Mouse (Mus musculus): ENCODE measurements around the gene Fndc3b. TPM values are rescaled to one million over a fixed set of nuclear protein-coding genes. Genes with fewer than 3 reads are reported as not detected.

Gene Fndc3b
- polyA plus RNA-seq (2014; fragmentation: Nextera tagmentation; extraction: Ambion mirVana) = 4.7 and 6.9 TPM in 2 replicates

- H3K4me3 ChIP-seq (ENCODE audit: low read depth, low read length) = peak within 1 kb of the TSS; percentile 82
- H3K36me3 ChIP-seq (ENCODE audit: control insufficient read depth, insufficient read depth, low read length) = no peaks in the 10 kb centered on the region
- H3K27me3 ChIP-seq (replicated peaks; ENCODE audit: control insufficient read depth, insufficient read depth, low read length) = no peaks in the 10 kb centered on the region
- DNase-seq (ENCODE audit: low spot score) (peak; percentile 98), ATAC-seq (peak; percentile 96)
- H3K27ac ChIP-seq (ENCODE audit: low read depth, low read length) = peak within 1 kb of the TSS; percentile 90
- peaks cover 12% of the 10 kb centered on the region for H3K4me1 ChIP-seq (ENCODE audit: control insufficient read depth, insufficient read depth, low read length)
- H3K4me2 ChIP-seq (ENCODE audit: low read length) = peak within 1 kb of the TSS; percentile 72
- peak within 1 kb of the TSS; percentile 81 for H3K9ac ChIP-seq (ENCODE audit: low read length)
- WGBS = under 1% methylated on average over 89 of the region's 90 CpGs
- no peaks in the 10 kb centered on the region for H3K9me3 ChIP-seq (replicated peaks; ENCODE audit: control insufficient read depth, low read length)
Observed at GRCm38 (mm10) chr3:27710648-27711428, at the start of gene Fndc3b. Gene Fndc3b (minus strand): TSS chr3:27711307.

DNA sequence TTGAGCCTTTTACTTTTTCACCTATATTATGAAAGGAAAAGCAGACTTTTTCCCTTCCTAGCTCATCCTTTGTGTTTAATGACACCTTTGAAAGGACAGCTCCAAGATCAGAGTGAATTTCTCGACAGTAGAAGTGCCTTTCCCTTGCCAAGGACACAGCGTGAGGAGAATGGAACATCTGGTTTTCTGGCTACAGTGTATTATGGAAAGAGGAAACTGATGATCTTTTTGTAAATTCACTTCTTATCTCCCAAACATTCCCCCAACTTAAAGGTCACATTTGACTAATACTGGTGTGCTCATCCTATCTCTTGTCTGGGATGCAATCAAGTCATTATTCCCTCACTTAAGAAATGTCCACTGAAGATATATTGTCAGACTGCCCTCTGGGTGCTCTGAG, 49.2 kb upstream of the Fndc3b start:
- no peak overlapping the region for H3K9ac ChIP-seq (ENCODE audit: low read length)
- no peak for DNase-seq (ENCODE audit: low spot score)
- no peak overlapping the region for H3K4me2 ChIP-seq (ENCODE audit: low read length)
- WGBS = 82% methylated on average over 2 of the region's 2 CpGs
- H3K27me3 ChIP-seq (replicated peaks; ENCODE audit: control insufficient read depth, insufficient read depth, low read length) = no peaks in the 10 kb centered on the region
- H3K4me3 ChIP-seq (ENCODE audit: low read depth, low read length) = no peak overlapping the region
- H3K36me3 ChIP-seq (ENCODE audit: control insufficient read depth, insufficient read depth, low read length) = no peaks in the 10 kb centered on the region
- no peaks in the 10 kb centered on the region for H3K4me1 ChIP-seq (ENCODE audit: control insufficient read depth, insufficient read depth, low read length)
- H3K27ac ChIP-seq (ENCODE audit: low read depth, low read length) = no peak overlapping the region
- no peaks in the 10 kb centered on the region for H3K9me3 ChIP-seq (replicated peaks; ENCODE audit: control insufficient read depth, low read length)
- ATAC-seq = no peak

DNA sequence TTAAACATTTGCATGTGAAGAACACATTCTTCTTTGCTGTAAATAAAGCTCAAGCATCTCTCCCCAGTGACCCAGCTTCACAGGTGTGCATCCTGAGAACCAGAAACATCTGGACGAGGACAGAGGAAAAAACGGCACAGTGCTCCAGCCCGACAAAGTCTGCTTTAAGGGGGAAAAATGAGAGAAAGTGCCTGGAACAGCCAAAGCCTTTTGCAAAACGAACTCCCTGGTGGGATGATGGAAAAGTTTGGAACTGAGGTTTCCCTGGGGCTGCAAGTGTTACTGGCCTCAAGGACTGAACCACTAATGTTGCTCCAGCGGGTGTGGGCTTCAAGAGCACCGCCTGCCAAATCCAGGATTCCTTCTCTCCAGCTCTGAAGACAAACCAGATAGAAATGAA, 47.9 kb upstream of the Fndc3b start:
- Histone ChIP-seq H3K9ac (ENCODE audit: low read length) (no peak overlapping the region), H3K36me3 (ENCODE audit: control insufficient read depth, insufficient read depth, low read length) (no peaks in the 10 kb centered on the region), H3K27ac (ENCODE audit: low read depth, low read length) (no peak overlapping the region), H3K4me2 (ENCODE audit: low read length) (no peak overlapping the region), H3K9me3 (replicated peaks; ENCODE audit: control insufficient read depth, low read length) (no peaks in the 10 kb centered on the region), H3K27me3 (replicated peaks; ENCODE audit: control insufficient read depth, insufficient read depth, low read length) (no peaks in the 10 kb centered on the region), H3K4me3 (ENCODE audit: low read depth, low read length) (no peak overlapping the region), H3K4me1 (ENCODE audit: control insufficient read depth, insufficient read depth, low read length) (no peaks in the 10 kb centered on the region)
- DNase-seq (ENCODE audit: low spot score) = no peak
- WGBS = 56% methylated on average over 6 of the region's 6 CpGs
- ATAC-seq = no peak

DNA sequence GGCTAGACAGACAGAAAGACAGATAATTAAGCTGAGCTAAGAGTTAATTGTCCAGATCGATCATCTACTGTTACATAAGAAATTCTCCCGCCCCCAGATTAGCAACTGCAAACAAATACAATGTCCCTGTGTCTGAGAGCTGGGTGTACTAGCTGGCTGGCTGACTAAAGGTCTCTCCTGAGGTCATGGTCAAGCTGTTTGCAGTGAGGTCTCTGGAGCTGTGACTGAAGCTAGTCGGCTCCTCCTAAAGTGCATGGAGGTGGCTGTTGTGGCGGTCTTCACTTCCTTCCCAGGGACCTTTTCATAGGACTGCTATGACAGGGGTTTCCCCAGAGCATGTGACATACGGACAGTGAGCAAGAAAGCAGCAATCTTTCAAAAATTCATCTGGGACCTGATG, 40.5 kb upstream of the Fndc3b start:
- H3K27ac ChIP-seq (ENCODE audit: low read depth, low read length) = no peak overlapping the region
- no peaks in the 10 kb centered on the region for H3K36me3 ChIP-seq (ENCODE audit: control insufficient read depth, insufficient read depth, low read length)
- H3K4me2 ChIP-seq (ENCODE audit: low read length) = no peak overlapping the region
- H3K9ac ChIP-seq (ENCODE audit: low read length) = no peak overlapping the region
- H3K4me3 ChIP-seq (ENCODE audit: low read depth, low read length) = no peak overlapping the region
- H3K27me3 ChIP-seq (replicated peaks; ENCODE audit: control insufficient read depth, insufficient read depth, low read length) = no peaks in the 10 kb centered on the region
- H3K9me3 ChIP-seq (replicated peaks; ENCODE audit: control insufficient read depth, low read length) = no peaks in the 10 kb centered on the region
- no peaks in the 10 kb centered on the region for H3K4me1 ChIP-seq (ENCODE audit: control insufficient read depth, insufficient read depth, low read length)
- 72% methylated on average over 5 of the region's 5 CpGs for WGBS
- no peak for DNase-seq (ENCODE audit: low spot score)
- no peak for ATAC-seq

GRCm38 (mm10) chr3:27751156-27751555, 40.0 kb upstream of the Fndc3b start:
- ATAC-seq = no peak
- 89% methylated on average over 5 of the region's 5 CpGs for WGBS
- no peak for DNase-seq (ENCODE audit: low spot score)
- Histone ChIP-seq H3K36me3 (ENCODE audit: control insufficient read depth, insufficient read depth, low read length) (no peaks in the 10 kb centered on the region), H3K4me1 (ENCODE audit: control insufficient read depth, insufficient read depth, low read length) (no peaks in the 10 kb centered on the region), H3K27me3 (replicated peaks; ENCODE audit: control insufficient read depth, insufficient read depth, low read length) (no peaks in the 10 kb centered on the region), H3K9me3 (replicated peaks; ENCODE audit: control insufficient read depth, low read length) (no peaks in the 10 kb centered on the region), H3K4me2 (ENCODE audit: low read length) (no peak overlapping the region), H3K9ac (ENCODE audit: low read length) (no peak overlapping the region), H3K27ac (ENCODE audit: low read depth, low read length) (no peak overlapping the region), H3K4me3 (ENCODE audit: low read depth, low read length) (no peak overlapping the region)

GRCm38 (mm10) chr3:27745651-27746050, 34.5 kb upstream of the Fndc3b start:
- no peak overlapping the region for H3K27ac ChIP-seq (ENCODE audit: low read depth, low read length)
- H3K9me3 ChIP-seq (replicated peaks; ENCODE audit: control insufficient read depth, low read length) = no peaks in the 10 kb centered on the region
- no peaks in the 10 kb centered on the region for H3K36me3 ChIP-seq (ENCODE audit: control insufficient read depth, insufficient read depth, low read length)
- DNase-seq (ENCODE audit: low spot score) (no peak), ATAC-seq (no peak)
- no peak overlapping the region for H3K4me2 ChIP-seq (ENCODE audit: low read length)
- no peaks in the 10 kb centered on the region for H3K27me3 ChIP-seq (replicated peaks; ENCODE audit: control insufficient read depth, insufficient read depth, low read length)
- no peak overlapping the region for H3K9ac ChIP-seq (ENCODE audit: low read length)
- no peak overlapping the region for H3K4me3 ChIP-seq (ENCODE audit: low read depth, low read length)
- WGBS = 95% methylated on average over 9 of the region's 9 CpGs
- H3K4me1 ChIP-seq (ENCODE audit: control insufficient read depth, insufficient read depth, low read length) = no peaks in the 10 kb centered on the region

- H3K36me3 ChIP-seq (ENCODE audit: control insufficient read depth, insufficient read depth, low read length) = no peaks in the 10 kb centered on the region
- no peaks in the 10 kb centered on the region for H3K9me3 ChIP-seq (replicated peaks; ENCODE audit: control insufficient read depth, low read length)
- no peak overlapping the region for H3K9ac ChIP-seq (ENCODE audit: low read length)
- ATAC-seq = no peak
- no peaks in the 10 kb centered on the region for H3K27me3 ChIP-seq (replicated peaks; ENCODE audit: control insufficient read depth, insufficient read depth, low read length)
- no peak for DNase-seq (ENCODE audit: low spot score)
- no peak overlapping the region for H3K4me3 ChIP-seq (ENCODE audit: low read depth, low read length)
- H3K4me2 ChIP-seq (ENCODE audit: low read length) = no peak overlapping the region
- H3K27ac ChIP-seq (ENCODE audit: low read depth, low read length) = no peak overlapping the region
- WGBS = 49% methylated on average over 7 of the region's 7 CpGs
- no peaks in the 10 kb centered on the region for H3K4me1 ChIP-seq (ENCODE audit: control insufficient read depth, insufficient read depth, low read length)
Observed at GRCm38 (mm10) chr3:27744754-27745153, 33.6 kb upstream of the Fndc3b start.

DNA sequence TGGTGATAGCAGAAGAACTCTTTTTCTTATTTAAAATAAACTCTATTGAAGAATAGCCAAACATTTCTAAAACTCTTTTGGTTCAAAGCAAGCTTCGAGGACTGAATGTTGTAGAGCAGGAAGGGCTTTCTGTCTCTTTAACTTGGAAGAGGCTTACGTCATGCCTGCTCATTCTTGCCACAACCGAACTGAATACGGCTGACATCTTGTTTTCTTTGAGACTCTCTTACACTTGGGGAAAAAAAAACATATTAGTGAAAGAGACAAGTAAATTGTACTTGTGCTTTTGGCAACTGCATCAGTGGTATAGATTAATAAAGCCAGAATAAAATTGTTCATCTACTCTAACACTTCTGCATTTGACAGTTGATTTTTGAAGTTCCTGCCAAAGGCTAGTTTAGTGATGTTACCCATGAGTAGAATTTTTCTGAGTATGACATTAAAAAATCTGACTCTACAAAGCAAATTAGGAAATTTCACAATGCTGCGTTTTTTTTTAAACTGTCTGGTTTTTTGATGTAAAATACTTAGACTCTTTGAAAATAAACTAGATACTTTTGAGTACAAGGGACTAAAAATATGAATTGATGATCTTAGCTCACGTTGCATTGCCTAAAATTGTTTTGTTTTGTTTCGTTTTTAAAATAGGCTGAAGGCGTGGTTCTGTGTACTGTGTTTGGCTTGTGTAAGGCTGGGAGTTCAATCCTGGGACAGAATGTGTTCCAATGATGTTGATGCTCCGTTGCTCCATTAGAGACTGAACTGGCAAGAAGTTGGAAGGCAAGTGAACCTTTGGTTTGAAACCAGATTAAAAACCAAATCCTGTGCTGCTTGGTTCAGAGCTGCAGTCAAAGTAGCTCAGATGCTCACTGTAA, 32.4 kb upstream of the Fndc3b start:
- Histone ChIP-seq H3K9me3 (replicated peaks; ENCODE audit: control insufficient read depth, low read length) (no peaks in the 10 kb centered on the region), H3K27ac (ENCODE audit: low read depth, low read length) (no peak overlapping the region), H3K36me3 (ENCODE audit: control insufficient read depth, insufficient read depth, low read length) (no peaks in the 10 kb centered on the region), H3K4me2 (ENCODE audit: low read length) (no peak overlapping the region), H3K4me3 (ENCODE audit: low read depth, low read length) (no peak overlapping the region), H3K9ac (ENCODE audit: low read length) (no peak overlapping the region), H3K4me1 (ENCODE audit: control insufficient read depth, insufficient read depth, low read length) (no peaks in the 10 kb centered on the region), H3K27me3 (replicated peaks; ENCODE audit: control insufficient read depth, insufficient read depth, low read length) (no peaks in the 10 kb centered on the region)
- ATAC-seq (no peak), DNase-seq (ENCODE audit: low spot score) (no peak)
- 75% methylated on average over 9 of the region's 9 CpGs for WGBS

- H3K27ac ChIP-seq (ENCODE audit: low read depth, low read length) = no peak overlapping the region
- H3K27me3 ChIP-seq (replicated peaks; ENCODE audit: control insufficient read depth, insufficient read depth, low read length) = no peaks in the 10 kb centered on the region
- WGBS = 77% methylated on average over 2 of the region's 2 CpGs
Observed at GRCm38 (mm10) chr3:27742124-27742523, 31.0 kb upstream of the Fndc3b start.

More at GRCm38 (mm10) chr3:27742124-27742523, 31.0 kb upstream of the Fndc3b start:
- Histone ChIP-seq H3K4me2 (ENCODE audit: low read length) (no peak overlapping the region), H3K9me3 (replicated peaks; ENCODE audit: control insufficient read depth, low read length) (no peaks in the 10 kb centered on the region), H3K36me3 (ENCODE audit: control insufficient read depth, insufficient read depth, low read length) (no peaks in the 10 kb centered on the region), H3K4me3 (ENCODE audit: low read depth, low read length) (no peak overlapping the region), H3K9ac (ENCODE audit: low read length) (no peak overlapping the region), H3K4me1 (ENCODE audit: control insufficient read depth, insufficient read depth, low read length) (no peaks in the 10 kb centered on the region)
- DNase-seq (ENCODE audit: low spot score) (no peak), ATAC-seq (no peak)
